Mouse (Mus musculus) megakaryocyte progenitor cell, adult 5-6 weeks (primary cell): Measurements from ENCODE around the gene Ttll5. TPM values are rescaled to one million over a fixed set of nuclear protein-coding genes. Genes with fewer than 3 reads are reported as not detected.

ENCODE experiments used
- ATAC-seq: replicated peaks from 2 replicates; pipeline ENCODE4 v1.8.0; 2016; ENCODE audit warnings: mild to moderate bottlenecking, moderate TSS enrichment, inconsistent platforms; ENCODE audit not compliant: poor library complexity
- total RNA-seq, 2 experiments: library from RNA; stranded (forward) in 1 of 2; stranded (reverse) in 1 of 2; fragments of 157-497, 149-512 nt in 1 of 2; fragments of 200-1000 nt in 1 of 2; gene quantifications; 2 replicates each; pipeline versions ENCODE4 v1.2.3 to v1.2.4; 2015 to 2017

The Ttll5 gene
- total RNA-seq, 2 experiments from 2014 or later, result 20.1 to 20.8 TPM

DNA sequence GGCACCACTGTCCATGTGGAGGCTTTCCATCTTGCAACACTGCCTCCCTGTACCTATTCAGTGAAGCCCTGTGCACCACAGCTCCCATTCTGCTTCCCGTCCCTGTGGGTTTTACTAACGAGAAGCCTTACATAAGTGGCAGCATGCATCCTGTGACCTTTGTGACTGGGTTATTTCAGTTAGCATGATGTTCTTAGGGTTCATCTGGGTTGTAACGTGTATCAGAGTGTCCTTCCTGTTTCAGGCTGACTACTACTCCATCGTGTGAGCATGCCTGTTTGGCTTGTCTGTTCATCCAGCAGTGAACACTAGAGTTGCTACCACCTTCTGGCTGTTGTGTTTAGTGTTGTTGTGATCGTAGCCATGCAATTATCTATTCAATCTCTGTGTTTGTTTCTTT is 221.7 kb downstream of the Ttll5 start:
- ATAC-seq, result 0 out of 2 replicates have a peak, but pooled peaks have one; percentile 23

GRCm38 (mm10) chr12:86046776-86047175 is 222.3 kb downstream of the Ttll5 start:
- no peak for ATAC-seq

- 0 out of 2 replicates have a peak, but pooled peaks have one; percentile 14 for ATAC-seq
Observed at GRCm38 (mm10) chr12:86047376-86047775, 222.9 kb downstream of the Ttll5 start.

DNA sequence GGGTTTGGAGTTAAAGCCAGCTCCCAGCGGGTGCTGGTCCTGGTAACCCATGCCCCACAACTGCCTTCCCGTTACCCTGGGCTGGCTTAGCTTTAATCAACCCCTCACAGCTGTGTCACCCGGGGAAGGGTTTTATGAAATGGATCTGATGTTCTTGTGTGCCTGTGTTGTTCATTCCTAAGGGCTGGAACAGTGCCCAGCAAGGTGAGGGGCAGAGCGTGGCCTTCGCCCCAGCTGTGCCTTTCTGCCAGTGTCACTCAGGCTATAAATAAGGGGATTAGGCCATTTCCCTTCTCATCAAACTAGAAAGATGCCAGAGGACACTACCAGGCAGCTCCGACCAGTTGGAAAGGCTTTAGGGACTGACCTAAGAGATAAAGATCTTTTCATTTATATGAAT is 225.4 kb downstream of the Ttll5 start:
- no peak for ATAC-seq

DNA sequence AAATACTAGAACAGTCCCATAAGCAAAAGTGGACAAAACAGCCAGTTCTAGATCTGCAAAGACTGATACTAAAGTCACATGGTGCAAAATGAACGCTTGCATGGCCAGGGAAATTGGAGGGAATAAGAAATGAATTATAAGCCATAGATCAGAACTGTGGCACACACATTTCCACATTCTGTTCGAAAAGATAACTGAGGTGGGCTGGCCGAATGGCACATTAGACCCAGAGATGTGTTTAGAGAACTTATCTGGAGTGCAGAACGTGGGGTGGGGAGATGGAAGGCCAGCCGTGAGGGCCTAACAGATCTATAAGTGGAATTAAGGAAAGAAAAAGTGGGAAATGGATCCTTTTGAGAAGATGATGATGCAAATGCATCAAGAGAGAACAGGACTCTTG is 227.0 kb downstream of the Ttll5 start:
- peak; percentile 48; the same call in 1 of the 2 replicates for ATAC-seq

- no peak for ATAC-seq
Observed at GRCm38 (mm10) chr12:86055306-86055705, 230.8 kb downstream of the Ttll5 start.

GRCm38 (mm10) chr12:86056976-86057375 is 232.5 kb downstream of the Ttll5 start:
- no peak for ATAC-seq

GRCm38 (mm10) chr12:86057516-86057915 is 233.1 kb downstream of the Ttll5 start:
- ATAC-seq, result no peak

DNA sequence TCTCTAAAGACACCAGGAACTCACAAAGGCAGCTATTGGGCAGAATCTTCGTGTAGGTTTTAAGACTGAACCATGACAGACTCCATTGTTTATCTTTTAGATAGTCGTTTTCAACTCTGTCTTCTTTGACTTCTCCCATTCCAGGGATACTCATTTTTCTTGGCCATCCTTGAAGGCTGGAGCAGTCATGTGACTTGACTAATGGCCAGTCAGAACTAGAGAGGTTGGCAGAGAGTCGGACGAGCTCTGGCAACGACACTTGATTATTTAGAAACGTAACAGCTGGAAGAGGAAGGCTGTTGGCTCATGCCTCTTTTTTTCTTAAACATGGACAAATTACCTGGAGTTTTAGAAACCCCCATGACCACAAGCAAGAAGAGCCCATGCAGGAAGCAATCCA is 234.9 kb downstream of the Ttll5 start:
- ATAC-seq, result no peak

GRCm38 (mm10) chr12:86064796-86065195 is 240.3 kb downstream of the Ttll5 start:
- ATAC-seq, result no peak

GRCm38 (mm10) chr12:86071432-86071831 is 247.0 kb downstream of the Ttll5 start:
- ATAC-seq, result no peak

- no peak for ATAC-seq
Observed at GRCm38 (mm10) chr12:86074681-86075080, 250.2 kb downstream of the Ttll5 start.

GRCm38 (mm10) chr12:86075358-86075757 is 250.9 kb downstream of the Ttll5 start:
- no peak for ATAC-seq

- no peak for ATAC-seq
Observed at GRCm38 (mm10) chr12:86076321-86076901, 252.0 kb downstream of the Ttll5 start.

DNA sequence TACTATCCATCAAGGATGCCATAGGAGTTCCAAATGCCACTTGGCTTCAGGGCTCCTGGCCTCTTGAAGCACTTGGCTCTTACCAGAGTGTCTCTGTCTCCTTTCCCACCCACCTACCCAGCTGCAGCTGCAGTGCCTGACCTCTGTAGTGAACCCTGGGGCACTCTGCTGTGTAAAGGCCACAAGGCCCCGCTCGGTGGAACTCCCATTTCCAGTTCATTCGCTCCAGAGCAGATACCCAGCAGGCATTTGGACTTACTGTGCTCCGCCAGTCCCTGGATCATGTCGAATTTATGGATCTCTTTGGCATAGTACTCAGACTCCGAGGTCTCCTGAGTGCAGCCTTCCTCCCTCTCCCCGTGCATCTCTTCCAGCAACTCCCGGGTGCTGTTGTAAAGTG is 252.9 kb downstream of the Ttll5 start:
- ATAC-seq, result no peak

- ATAC-seq, result no peak
Observed at GRCm38 (mm10) chr12:86077736-86078135, 253.3 kb downstream of the Ttll5 start.

DNA sequence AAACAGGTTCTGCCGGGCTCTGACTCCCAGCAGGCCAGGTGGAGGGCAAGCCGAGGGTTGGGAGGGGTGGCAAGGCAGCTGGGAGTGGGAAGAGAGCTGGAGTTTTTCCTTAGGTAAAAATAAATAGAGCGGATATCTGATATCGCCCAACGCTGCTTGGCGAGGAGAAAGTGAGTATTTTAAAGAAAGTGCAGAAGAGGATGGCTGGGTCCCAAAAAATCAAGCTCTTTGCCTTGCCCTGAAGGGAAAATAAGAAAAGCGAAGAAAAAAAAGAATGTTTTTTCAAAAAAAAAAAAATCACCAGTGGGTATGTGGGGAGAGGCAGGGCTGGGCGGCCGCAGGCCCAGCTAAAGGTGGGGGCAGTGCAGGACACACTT is 253.7 kb downstream of the Ttll5 start:
- ATAC-seq, result no peak

GRCm38 (mm10) chr12:86078553-86079201 is 254.2 kb downstream of the Ttll5 start, which contains the start of gene Tgfb3:
Tgfb3 (minus strand) TSS chr12:86079041.
- peak; percentile 36 for ATAC-seq

GRCm38 (mm10) chr12:86079202-86079667 is 254.8 kb downstream of the Ttll5 start:
- peak; percentile 95 for ATAC-seq

- no peak for ATAC-seq
Observed at GRCm38 (mm10) chr12:86082481-86083012, 258.1 kb downstream of the Ttll5 start, which contains the start of gene Ift43. Ift43 (plus strand) TSS chr12:86082541.

DNA sequence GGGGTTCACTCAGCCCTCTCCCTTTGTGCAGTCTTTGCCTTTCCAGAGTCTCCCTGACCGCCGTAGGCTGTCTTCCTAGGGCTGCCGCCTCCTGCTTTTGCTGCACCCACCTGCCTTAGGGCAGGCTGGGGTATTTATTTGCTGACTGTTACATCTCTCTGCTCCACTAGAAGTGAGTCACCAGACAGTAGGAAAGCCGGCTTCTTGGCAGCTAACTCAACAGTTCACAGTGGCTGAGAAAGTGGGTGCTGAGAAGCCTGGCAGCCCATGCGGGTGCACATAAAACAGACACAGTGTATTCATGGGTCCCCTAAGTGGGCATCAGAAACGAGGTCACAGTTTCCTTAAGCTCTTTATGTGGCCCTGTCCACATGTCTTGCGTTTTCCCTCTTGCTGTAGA is 261.4 kb downstream of the Ttll5 start:
- ATAC-seq, result no peak

DNA sequence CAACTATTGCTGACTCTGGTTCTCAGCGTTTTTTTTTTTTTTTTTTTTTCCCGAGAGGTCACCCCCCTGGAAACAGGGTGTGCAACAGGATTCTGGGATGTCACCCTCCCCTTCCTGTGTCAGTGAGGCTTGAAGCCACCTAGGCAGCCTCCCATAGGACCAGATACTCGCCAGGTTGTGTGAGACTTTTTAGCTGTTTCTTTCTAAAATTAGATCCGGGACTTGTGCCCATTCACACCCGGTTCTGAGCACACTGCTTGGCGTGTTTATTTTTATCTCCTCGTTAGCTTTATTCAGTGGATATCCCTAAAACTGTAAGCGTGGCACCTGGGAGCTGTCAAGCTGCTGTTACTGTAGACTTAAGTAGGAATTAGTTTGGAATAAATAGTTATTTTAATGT is 262.1 kb downstream of the Ttll5 start:
- no peak for ATAC-seq
